Mouse (Mus musculus) heart, adult 8-10 months (tissue): Measurements from ENCODE around the gene Gm17267. TPM values are rescaled to one million over a fixed set of nuclear protein-coding genes. Genes with fewer than 3 reads are reported as not detected.
"Not testable (repeated sequence)": the region's sequence is repeated elsewhere in the genome, so short reads cannot be mapped to it uniquely, and the experiment has no call there.

Experiments used
- DNase-seq: peaks from one replicate; pipeline ENCODE4 v3.0.0; 2022; ENCODE audit warnings: low spot score
- total RNA-seq, 4 experiments: library from RNA; stranded (reverse); gene quantifications; 2 replicates each; pipeline ENCODE4 v1.2.4; 2022

The Gm17267 gene
- not detected for total RNA-seq

DNA sequence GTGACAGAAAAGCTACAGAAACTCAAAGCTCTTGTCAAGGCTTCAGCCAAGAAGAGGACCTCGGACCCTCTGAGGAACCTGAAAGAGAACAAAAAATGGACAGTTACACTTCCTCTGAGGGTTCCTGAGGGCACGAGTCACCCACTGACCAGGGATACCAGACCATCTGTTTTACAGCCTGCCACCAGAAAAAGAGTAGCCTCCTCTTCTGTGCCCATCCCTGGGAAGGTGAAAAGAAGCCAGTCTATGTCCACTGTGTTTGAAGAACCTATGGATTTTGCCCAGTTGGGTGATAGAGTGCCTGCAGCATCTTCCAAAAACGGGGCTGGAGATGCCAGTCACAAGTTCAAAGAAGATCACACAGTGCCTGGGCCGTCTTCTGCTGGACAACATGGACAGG, at the start of gene Gm17267:
TSS of gene Gm17267 (plus strand) at position 301 of the 400 bp plus-strand sequence.
- not testable (repeated sequence) for DNase-seq
